Mouse (Mus musculus) neural tube, embryonic 10.5 days (tissue): ENCODE measurements around the gene Itga8.

ENCODE experiments used
- DNase-seq: peaks from one replicate; pipeline ENCODE4 v3.0.0-alpha.2; 2017; ENCODE audit warnings: low spot score; ENCODE audit errors: extremely low spot score

Itga8 gene

GRCm38 (mm10) chr2:12198699-12199098 lies 103.0 kb downstream of the Itga8 start:
- DNase-seq = no peak

GRCm38 (mm10) chr2:12198214-12198613 lies 103.5 kb downstream of the Itga8 start:
- DNase-seq = no peak

DNA sequence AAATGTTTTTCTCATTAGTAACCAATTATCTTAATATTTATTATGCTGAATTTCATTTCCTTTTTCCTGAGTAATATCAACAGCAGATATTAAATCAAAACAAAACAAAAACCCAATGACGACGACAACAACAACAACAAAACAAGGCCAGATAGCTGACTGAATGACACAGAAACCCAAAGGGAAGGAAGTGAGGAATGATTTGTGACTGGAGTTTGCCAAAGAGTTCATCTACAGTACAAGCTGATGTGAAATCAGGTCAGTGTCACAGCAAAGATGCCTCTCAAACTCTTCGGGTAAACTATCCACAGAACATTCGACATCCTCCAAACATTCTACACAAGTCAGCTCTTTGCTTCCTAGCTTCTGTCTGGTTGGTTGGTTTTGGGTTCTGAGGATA lies 104.0 kb downstream of the Itga8 start:
- DNase-seq = no peak

GRCm38 (mm10) chr2:12189026-12189425 lies 112.7 kb downstream of the Itga8 start:
- DNase-seq = no peak

DNA sequence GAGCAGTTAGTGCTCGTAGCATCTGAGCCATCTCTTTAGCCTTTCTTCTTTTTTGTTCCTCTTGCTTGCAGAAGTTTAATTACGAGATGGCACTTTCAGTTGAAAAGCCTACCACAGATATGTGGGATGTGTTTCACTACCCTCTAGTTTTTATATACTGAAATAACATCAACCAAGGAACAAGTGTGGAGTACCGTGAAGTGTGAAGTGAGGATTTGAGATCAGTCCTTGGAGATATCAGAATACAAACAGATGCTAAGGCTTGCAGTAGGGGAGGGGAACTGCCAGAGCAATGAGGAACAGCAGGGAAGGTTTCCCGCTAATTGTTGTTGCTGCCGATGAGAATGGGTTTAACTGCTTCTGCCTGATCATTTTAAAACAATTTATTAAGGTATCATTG lies 114.1 kb downstream of the Itga8 start:
- DNase-seq = no peak

DNA sequence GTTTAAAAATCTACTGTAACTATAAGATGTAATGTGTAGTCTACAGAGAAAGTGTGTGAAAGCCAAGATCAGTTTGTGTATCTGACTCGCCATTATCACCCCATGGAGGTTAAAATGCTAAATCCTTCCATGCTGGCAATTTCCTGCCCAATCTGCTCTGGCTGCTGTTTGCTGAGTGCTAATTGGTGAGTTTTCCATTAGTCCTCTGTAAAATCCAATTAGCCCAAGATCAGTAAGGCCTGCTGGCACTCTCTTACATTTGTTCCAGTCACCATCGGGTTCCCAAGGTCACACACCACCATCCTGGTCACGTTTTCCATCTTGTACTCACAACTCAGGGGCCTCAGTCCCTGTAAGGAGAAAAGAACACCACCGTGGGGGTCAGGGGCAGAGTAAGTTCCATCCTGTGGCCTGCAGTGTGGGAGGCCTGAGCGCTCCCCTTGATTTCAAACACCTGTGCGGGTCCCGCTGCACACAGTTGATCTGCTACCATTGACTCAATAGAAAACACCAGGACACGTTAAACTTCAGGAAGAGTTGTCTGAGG lies 119.2 kb downstream of the Itga8 start:
- DNase-seq = no peak

GRCm38 (mm10) chr2:12180635-12181034 lies 121.1 kb downstream of the Itga8 start:
- no peak for DNase-seq

- no peak for DNase-seq
Measured at GRCm38 (mm10) chr2:12174722-12175427, 126.8 kb downstream of the Itga8 start.

GRCm38 (mm10) chr2:12170221-12170620 lies 131.5 kb downstream of the Itga8 start:
- no peak for DNase-seq

DNA sequence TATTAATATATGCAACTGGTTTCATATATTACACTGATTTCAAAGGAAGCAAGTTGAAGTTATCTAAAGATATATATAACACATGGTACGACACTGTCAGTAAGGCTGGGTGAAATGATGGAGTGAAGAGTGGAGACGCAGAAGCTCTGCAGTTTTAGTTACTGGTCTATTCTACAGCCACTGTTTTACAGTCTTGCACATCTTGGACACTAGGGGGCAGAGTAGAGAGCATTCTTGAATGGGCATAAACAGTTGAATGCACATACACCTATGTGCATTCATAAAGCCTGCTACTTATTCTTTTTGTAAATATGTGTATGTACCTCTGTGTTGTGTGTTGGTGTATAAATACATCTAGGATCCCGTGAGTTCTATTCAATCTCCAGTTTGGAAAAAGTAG lies 141.2 kb downstream of the Itga8 start:
- no peak for DNase-seq

DNA sequence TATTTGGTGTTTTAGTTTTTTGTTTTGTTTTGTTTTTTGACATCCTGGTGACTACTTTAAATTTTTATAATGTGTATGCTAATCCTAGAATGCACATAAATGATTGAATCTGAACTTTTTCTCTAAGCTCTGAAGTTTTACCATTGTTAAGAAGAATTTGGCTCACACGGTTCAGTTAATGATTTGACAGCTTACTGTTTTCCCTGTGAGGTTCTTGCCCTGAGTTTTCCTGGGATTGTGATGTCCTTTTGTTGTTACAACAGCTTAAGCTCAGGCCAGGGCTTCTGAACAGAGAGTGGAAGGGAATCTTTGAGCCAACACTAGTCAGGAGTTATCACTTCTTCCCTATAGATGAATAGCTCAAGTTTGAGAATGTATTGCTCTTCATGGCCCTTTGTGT lies 144.7 kb downstream of the Itga8 start:
- DNase-seq = no peak

DNA sequence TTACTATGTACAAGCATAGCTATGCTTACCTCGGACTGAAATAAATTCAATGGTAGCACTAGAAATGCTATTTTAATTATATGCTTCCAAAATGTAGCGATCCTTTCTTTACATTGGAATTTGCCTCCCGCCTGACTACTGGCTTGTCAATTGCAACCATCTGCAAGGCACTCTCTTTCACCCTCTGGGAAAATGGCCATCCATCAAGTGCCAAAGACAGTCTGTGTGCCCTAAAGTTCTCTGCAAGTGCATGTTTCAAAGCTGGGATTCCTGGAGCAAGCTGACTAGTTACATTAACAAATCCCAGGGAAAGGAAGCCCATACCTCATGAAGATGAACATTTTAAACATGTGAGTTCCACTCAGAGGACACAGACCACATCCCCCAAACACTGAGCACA lies 145.3 kb downstream of the Itga8 start:
- peak; percentile 44 for DNase-seq

GRCm38 (mm10) chr2:12154676-12155075 lies 147.0 kb downstream of the Itga8 start:
- DNase-seq = no peak

GRCm38 (mm10) chr2:12153551-12153950 lies 148.2 kb downstream of the Itga8 start:
- no peak for DNase-seq

DNA sequence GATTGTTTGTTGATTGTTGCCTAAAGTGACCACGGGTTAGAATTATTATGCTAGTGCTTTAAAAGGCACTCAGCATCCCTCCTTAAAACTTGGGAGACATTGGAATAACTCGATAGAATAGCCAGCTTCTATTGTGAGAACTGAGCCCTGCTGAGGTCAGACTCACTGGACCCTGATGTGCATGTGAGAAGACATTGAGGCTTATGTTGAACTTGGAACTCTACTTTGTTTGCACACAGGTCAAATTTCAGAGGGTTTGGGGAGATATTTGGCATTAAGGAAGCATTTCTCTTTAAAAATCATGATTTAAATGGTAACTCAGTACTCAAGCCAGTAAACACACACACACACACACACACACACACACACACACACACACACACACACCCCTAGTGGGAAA lies 153.8 kb downstream of the Itga8 start:
- no peak for DNase-seq

GRCm38 (mm10) chr2:12146612-12147011 lies 155.1 kb downstream of the Itga8 start:
- no peak for DNase-seq

DNA sequence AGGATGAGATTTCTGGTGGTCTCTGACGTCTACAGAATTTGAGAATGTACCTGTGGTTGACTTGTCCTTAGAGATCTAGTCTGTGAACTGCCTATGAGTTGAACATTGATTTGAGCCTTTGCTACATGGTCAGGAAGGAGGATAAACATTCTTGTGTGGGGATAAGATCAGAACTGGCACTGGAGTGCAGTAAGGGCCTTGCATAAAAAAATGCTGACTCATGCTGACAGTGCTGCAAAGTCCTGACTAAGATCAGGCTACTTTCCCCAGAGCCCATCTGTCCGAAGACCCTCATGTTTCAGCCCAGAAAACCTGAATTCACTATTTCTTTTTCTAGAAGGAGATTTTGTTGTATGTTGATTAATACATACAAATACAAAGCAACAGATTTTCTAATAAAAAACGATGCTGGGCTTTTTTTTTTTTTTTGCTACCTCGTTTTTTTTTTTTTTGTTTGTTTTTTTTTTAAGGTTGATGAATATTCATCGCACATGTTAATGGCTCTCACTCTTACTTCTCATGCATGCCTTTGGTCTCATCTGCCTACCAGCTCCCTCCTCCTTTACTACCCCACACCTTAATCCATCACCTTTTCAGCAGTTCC lies 162.9 kb downstream of the Itga8 start:
- no peak for DNase-seq

DNA sequence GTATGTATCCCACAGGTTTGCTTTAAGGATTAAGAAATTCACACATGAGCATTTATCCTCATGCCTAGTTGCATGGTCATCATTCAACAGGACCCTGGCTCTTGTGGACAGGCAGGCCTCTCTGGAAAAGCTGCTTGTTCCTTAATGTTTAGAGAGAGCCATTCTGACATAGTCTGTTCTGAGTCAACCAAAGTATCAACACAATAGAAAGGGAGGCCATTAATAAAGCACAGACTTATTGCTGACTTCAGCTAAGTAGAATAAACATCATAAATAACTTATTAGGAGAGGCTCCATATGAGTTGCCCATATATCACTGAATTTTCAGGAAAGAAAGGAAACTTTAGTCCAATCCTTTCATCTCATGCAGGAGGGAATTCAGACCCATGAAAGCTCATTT lies 175.1 kb downstream of the Itga8 start:
- no peak for DNase-seq

DNA sequence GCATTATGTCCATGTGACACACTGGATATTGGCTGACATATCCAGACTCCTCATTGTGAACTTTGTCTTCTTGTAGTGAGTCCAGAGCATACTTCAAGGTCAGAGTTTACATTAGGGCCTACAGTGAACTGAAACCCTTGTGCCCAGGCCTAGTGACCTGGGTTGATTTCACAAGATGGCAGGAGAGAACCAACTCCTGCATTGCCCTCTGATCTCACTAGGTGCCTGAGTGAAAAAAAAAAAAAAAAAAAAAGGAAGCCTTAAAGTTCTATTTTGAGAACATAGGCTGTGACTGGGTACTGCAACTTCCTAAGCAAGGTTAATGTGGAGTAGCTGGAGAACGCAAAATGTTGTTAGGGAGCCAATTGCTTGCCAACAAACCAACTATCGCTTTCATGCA lies 186.2 kb downstream of the Itga8 start:
- no peak for DNase-seq

- no peak for DNase-seq
Measured at GRCm38 (mm10) chr2:12109306-12109705, 192.4 kb downstream of the Itga8 start.

DNA sequence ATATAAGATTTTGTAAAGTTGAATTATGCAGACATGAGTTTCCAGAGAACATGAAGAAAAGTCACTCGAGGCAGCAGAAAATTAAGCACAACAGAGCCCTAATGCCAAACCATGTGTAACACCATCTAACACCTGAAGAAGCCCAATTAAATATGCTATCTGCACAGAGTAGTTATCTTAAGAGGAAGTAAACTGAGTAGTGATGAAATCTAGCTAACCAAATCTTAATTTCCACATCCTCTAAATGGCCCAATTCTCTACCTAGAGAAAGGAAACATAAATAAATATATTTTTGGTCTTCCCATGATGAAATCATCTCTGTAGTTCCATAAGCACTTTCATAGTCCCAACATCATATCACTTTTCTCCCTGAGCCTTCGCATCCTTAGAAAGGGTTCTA lies 193.4 kb downstream of the Itga8 start:
- DNase-seq = no peak

DNA sequence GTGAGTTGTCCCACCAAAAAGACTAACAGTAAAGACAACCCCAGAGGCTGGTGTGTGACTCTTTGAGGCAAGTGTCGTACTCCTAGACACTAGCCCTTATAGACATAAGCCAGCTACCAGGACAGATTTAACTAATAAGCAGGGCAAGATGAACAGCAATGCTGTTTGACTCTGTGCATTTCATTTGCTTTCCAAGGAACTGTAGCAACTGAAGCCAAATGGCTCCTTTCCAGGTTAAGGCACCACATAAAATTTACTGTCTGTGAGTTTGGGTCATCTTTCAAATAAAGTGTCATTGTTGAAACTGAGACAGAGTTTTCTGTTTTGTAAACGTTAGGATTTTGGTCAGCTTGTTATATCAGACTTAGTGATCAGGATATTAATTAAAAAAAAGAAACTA lies 194.5 kb downstream of the Itga8 start:
- no peak for DNase-seq

GRCm38 (mm10) chr2:12103183-12103582 lies 198.5 kb downstream of the Itga8 start:
- DNase-seq = no peak
